Mouse (Mus musculus): ENCODE measurements around the gene Coq2. TPM values are rescaled to one million over a fixed set of nuclear protein-coding genes. Genes with fewer than 3 reads are reported as not detected.

The Coq2 gene
- total and polyA plus RNA-seq, 3 experiments = 21.7 to 47.1 (median 29.5) TPM

DNA sequence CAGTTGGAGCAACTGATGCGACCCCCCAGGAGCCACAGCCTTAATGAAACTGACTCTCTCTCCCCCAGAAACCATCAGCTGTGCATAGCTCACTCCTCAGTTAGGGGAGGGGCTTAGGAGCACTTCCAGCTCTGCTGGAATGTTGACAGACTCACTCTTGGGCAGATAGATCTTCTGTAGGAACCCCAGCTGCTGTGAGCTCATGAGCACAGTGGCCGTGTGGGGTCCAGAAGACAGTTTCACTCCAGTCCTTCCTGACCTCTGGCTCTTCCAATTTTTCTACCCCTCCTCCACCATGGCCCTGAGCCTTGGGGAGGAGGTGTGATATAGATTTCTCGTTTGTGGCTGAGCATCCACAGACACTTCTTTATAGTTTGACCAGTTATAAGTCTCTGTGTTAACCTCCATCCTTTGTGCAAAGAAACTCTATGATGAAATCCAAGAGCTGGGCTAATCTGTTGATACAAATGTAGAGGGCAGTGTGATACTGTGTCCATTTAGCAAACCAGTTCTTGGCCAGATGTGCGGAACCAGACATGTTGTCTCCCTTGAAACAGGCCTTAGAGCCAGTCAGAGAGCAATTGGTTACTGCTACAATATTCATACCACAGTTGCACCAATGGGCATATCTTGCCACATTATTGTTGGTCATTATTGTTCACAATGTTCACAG lies 67.7 kb downstream of the Coq2 start:
- Histone ChIP-seq H3K9me3 (replicated peaks) (no peaks in the 10 kb centered on the region), H3K36me3 (replicated peaks) (no peaks in the 10 kb centered on the region), H3K4me3 (ENCODE audit: low read depth, low read length) (no peak overlapping the region), H3K27me3 (ENCODE audit: insufficient read depth, low read length) (peaks cover 23% of the 10 kb centered on the region), H3K4me1 (ENCODE audit: insufficient read depth, low read depth, low read length) (no peaks in the 10 kb centered on the region)
- no peak for DNase-seq (ENCODE audit: low spot score)
- no peak for ATAC-seq (ENCODE audit: extremely low read depth, insufficient number of reproducible peaks, low FRiP score, poor library complexity, severe bottlenecking)
- TF ChIP-seq TAL1 (conservative IDR thresholded peaks at IDR 0.05; ENCODE audit: low read depth, low read length) = no peak
- TF ChIP-seq CTCF (IDR thresholded peaks at IDR 0.05; ENCODE audit: low read depth, low read length) = no peak
- TF ChIP-seq GATA1 (IDR thresholded peaks at IDR 0.05; ENCODE audit: borderline replicate concordance, low read length) = no peak
- TF ChIP-seq GATA2 (IDR thresholded peaks at IDR 0.05; ENCODE audit: borderline replicate concordance, low read depth, low read length) = no peak
- no peak for TF ChIP-seq POLR2AphosphoS5 (IDR thresholded peaks at IDR 0.05; ENCODE audit: insufficient replicate concordance, low read depth, low read length)

DNA sequence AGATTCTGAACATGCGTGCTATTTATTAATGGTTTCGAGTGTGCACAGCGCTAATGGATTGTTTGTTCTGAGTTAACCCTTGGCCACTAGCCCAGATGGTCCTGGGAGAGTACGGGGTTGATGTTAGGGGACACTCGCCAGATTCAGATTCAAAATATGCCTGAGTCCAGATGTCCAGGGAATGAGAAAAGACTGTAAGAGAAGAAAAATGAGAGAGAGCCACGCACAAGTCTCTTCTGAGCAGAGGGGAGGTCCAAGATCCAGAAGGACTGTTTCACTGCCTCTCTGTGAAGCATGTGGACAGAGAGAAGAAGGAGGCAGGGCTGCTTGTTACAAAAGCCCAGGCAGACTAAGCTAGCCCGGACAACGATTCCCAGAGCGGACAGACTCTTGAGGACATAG lies 69.1 kb downstream of the Coq2 start:
- Histone ChIP-seq H3K27me3 (ENCODE audit: insufficient read depth, low read length) (peaks cover 28% of the 10 kb centered on the region), H3K4me1 (ENCODE audit: insufficient read depth, low read depth, low read length) (no peaks in the 10 kb centered on the region), H3K9me3 (replicated peaks) (no peaks in the 10 kb centered on the region), H3K4me3 (ENCODE audit: low read depth, low read length) (no peak overlapping the region), H3K36me3 (replicated peaks) (no peaks in the 10 kb centered on the region)
- DNase-seq (ENCODE audit: low spot score) (no peak), ATAC-seq (ENCODE audit: extremely low read depth, insufficient number of reproducible peaks, low FRiP score, poor library complexity, severe bottlenecking) (no peak)
- no peak for TF ChIP-seq GATA2 (IDR thresholded peaks at IDR 0.05; ENCODE audit: borderline replicate concordance, low read depth, low read length)
- TF ChIP-seq TAL1 (conservative IDR thresholded peaks at IDR 0.05; ENCODE audit: low read depth, low read length) = no peak
- TF ChIP-seq GATA1 (IDR thresholded peaks at IDR 0.05; ENCODE audit: borderline replicate concordance, low read length) = no peak
- TF ChIP-seq CTCF (IDR thresholded peaks at IDR 0.05; ENCODE audit: low read depth, low read length) = no peak
- TF ChIP-seq POLR2AphosphoS5 (IDR thresholded peaks at IDR 0.05; ENCODE audit: insufficient replicate concordance, low read depth, low read length) = no peak

Other genes starting within 250 kb of the Coq2 start
- 75.2 and 76.0 TPM in 2 replicates for gene Lin54, start 174.5 kb downstream of the Coq2 start, total RNA-seq (2014; fragmentation: Nextera tagmentation)
- 79.3 and 80.4 TPM in 2 replicates for gene Lin54, start 174.5 kb downstream of the Coq2 start, total RNA-seq (2017)
- gene Lin54, start 174.5 kb downstream of the Coq2 start, polyA plus RNA-seq (2012) = 2.2 and 2.7 TPM in 2 replicates
- gene Cops4, start 156.8 kb downstream of the Coq2 start, total RNA-seq (2014; fragmentation: Nextera tagmentation) = 76.7 and 84.4 TPM in 2 replicates
- gene Cops4, start 156.8 kb downstream of the Coq2 start, total RNA-seq (2017) = 120 and 129 TPM in 2 replicates
- 4.9 and 11.9 TPM in 2 replicates for gene Cops4, start 156.8 kb downstream of the Coq2 start, polyA plus RNA-seq (2012)
- 3.6 and 8.9 TPM in 2 replicates for gene Plac8, start 102.9 kb downstream of the Coq2 start, total RNA-seq (2014; fragmentation: Nextera tagmentation)
- 2.7 and 5.9 TPM in 2 replicates for gene Plac8, start 102.9 kb downstream of the Coq2 start, total RNA-seq (2017)
- gene Plac8, start 102.9 kb downstream of the Coq2 start, polyA plus RNA-seq (2012) = 0.36 and 0.56 TPM in 2 replicates
- not detected in 2 replicates for gene Hpse, start 44.6 kb upstream of the Coq2 start, total RNA-seq (2014; fragmentation: Nextera tagmentation)
- 0.06 TPM in 1 of 2 replicates, not detected in the other for gene Hpse, start 44.6 kb upstream of the Coq2 start, total RNA-seq (2017)
- not detected in 2 replicates for gene Hpse, start 44.6 kb upstream of the Coq2 start, polyA plus RNA-seq (2012)
- 59.6 and 74.0 TPM in 2 replicates for gene Helq, start 123.5 kb upstream of the Coq2 start, total RNA-seq (2014; fragmentation: Nextera tagmentation)
- 26.3 and 33.2 TPM in 2 replicates for gene Helq, start 123.5 kb upstream of the Coq2 start, total RNA-seq (2017)
- gene Helq, start 123.5 kb upstream of the Coq2 start, polyA plus RNA-seq (2012) = 16.3 and 18.6 TPM in 2 replicates
- 42.4 and 55.2 TPM in 2 replicates for gene Mrps18c, start 123.5 kb upstream of the Coq2 start, total RNA-seq (2014; fragmentation: Nextera tagmentation)
- gene Mrps18c, start 123.5 kb upstream of the Coq2 start, total RNA-seq (2017) = 191 and 212 TPM in 2 replicates
- gene Mrps18c, start 123.5 kb upstream of the Coq2 start, polyA plus RNA-seq (2012) = 6.7 and 9.0 TPM in 2 replicates
- gene Abraxas1, start 145.8 kb upstream of the Coq2 start, total RNA-seq (2014; fragmentation: Nextera tagmentation) = 54.0 and 61.7 TPM in 2 replicates
- gene Abraxas1, start 145.8 kb upstream of the Coq2 start, total RNA-seq (2017) = 40.5 and 40.8 TPM in 2 replicates
- 12.6 and 14.6 TPM in 2 replicates for gene Abraxas1, start 145.8 kb upstream of the Coq2 start, polyA plus RNA-seq (2012)
- gene Gpat3, start 170.6 kb upstream of the Coq2 start, total RNA-seq (2014; fragmentation: Nextera tagmentation) = not detected in 2 replicates
- gene Gpat3, start 170.6 kb upstream of the Coq2 start, total RNA-seq (2017) = 0.06 and 0.16 TPM in 2 replicates
- not detected in 2 replicates for gene Gpat3, start 170.6 kb upstream of the Coq2 start, polyA plus RNA-seq (2012)